Mouse (Mus musculus) small intestine, adult 2 months (tissue): ENCODE data around the gene 9130409I23Rik. TPM values are rescaled to one million over a fixed set of nuclear protein-coding genes. Genes with fewer than 3 reads are reported as not detected.

Experiments used
- H3K27ac ChIP-seq: fragments of 200-500 bp; 2 replicates; pipeline ENCODE4 v1.5.1; 2012; ENCODE audit warnings: low read depth, low read length, control low read depth, inconsistent platforms; ENCODE audit not compliant: insufficient read depth
- H3K27me3 ChIP-seq: fragments of 200-500 bp; 2 replicates; pipeline ENCODE4 v1.6.1; 2012; ENCODE audit warnings: mild to moderate bottlenecking, moderate library complexity, low read length, inconsistent platforms; ENCODE audit not compliant: control insufficient read depth, insufficient read depth
- H3K36me3 ChIP-seq: fragments of 200-500 bp; 2 replicates; pipeline ENCODE4 v1.6.1; 2012; ENCODE audit warnings: mild to moderate bottlenecking, low read length, control low read depth, inconsistent platforms; ENCODE audit not compliant: control insufficient read depth, insufficient read depth
- H3K4me1 ChIP-seq: fragments of 200-500 bp; 2 replicates; pipeline ENCODE4 v1.6.1; 2012; ENCODE audit warnings: low read length, inconsistent platforms, mixed read lengths; ENCODE audit not compliant: control insufficient read depth, insufficient read depth, insufficient read length
- H3K4me3 ChIP-seq: fragments of 200-500 bp; 2 replicates; pipeline ENCODE4 v1.5.1; 2012; ENCODE audit warnings: low read depth, mild to moderate bottlenecking, control low read depth, inconsistent platforms, low read length, moderate library complexity
- CTCF ChIP-seq: fragments of 200-500 bp; IDR thresholded peaks from 2 replicates; pipeline ENCODE4 v1.5.1; 2012; ENCODE audit warnings: low read depth, mild to moderate bottlenecking, control low read depth, inconsistent platforms, low read length, moderate library complexity, mixed read lengths; ENCODE audit not compliant: insufficient replicate concordance, insufficient read length; ENCODE audit errors: extremely low read depth
- POLR2A ChIP-seq: fragments of 200-500 bp; IDR thresholded peaks from 2 replicates; pipeline ENCODE4 v1.6.1; 2012; ENCODE audit warnings: low read depth, mild to moderate bottlenecking, control low read depth, inconsistent platforms, low read length, moderate library complexity
- WGBS: fragments of 180-500 bp; shearing (Covaris S2); methylation state at CpG from one replicate; pipeline ENCODE4 v1.1.7; 2018; 5-methylcytosine and 5-hydroxymethylcytosine counted together
- polyA plus RNA-seq: library from polyadenylated mRNA; depleted of rRNA; stranded (reverse); fragments of >200 nt; gene quantifications from 2 replicates; pipeline ENCODE4 v1.2.3, GENCODE M21; 2012

The 9130409I23Rik gene
- polyA plus RNA-seq, 1 experiment, result not detected

DNA sequence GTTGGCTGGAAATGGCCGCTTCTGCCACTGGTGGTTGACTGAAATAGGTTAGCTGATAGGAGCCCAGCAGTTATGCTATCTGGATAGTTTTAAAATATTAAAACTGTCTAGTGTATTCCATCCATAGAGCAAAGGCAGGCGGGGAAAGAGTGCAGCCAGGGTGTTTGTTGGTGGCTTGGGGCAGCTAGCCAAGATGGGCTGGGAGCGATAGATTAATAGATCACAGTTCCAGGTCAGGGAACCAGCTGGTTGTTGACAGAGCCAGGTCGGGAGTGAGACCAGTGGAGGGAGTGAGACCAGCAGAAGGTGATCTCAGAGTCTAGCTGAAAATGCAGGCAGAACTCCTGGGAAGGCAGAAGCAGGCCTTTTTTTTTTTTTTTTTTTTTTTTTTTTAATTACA lies 13.4 kb upstream of the 9130409I23Rik start:
- no peaks in the 10 kb centered on the region for H3K36me3 ChIP-seq
- no peaks in the 10 kb centered on the region for H3K27me3 ChIP-seq
- H3K4me1 ChIP-seq, result peaks cover 5% of the 10 kb centered on the region; the same call in 1 of the 2 replicates
- no peak overlapping the region for H3K27ac ChIP-seq
- TF ChIP-seq CTCF, result no peak
- TF ChIP-seq POLR2A, result no peak
- no peak overlapping the region for H3K4me3 ChIP-seq
- 27% methylated on average over 4 of the region's 4 CpGs for WGBS

GRCm38 (mm10) chr1:181039652-181040051 lies 11.4 kb upstream of the 9130409I23Rik start:
- TF ChIP-seq POLR2A (no peak), CTCF (peak; percentile 55; the same call in 1 of the 2 replicates)
- 7% methylated on average over 4 of the region's 4 CpGs for WGBS

DNA sequence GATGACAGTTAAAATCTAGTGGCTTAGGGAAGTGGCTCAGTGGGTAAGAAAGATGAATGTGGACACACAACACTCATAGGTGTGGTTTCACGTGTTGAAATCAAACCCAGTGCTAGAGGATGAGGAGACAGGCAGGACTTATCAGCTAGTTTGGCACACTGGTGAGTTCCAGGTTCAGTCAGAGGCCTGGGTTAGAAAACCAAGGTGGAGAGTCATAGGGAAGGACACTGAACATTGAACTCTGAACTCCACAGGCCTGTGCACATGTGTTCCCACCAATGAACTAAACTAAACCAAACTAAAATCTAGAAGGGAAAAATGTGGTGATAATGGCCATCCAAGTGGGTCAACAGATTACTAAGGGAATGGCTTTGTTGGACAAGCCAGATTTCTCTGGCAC lies 3.5 kb upstream of the 9130409I23Rik start:
- H3K27me3 ChIP-seq, result no peaks in the 10 kb centered on the region
- no peak overlapping the region for H3K27ac ChIP-seq
- peaks cover 3% of the 10 kb centered on the region; the same call in 1 of the 2 replicates for H3K4me1 ChIP-seq
- TF ChIP-seq POLR2A, result no peak
- no peak for TF ChIP-seq CTCF
- no peak overlapping the region for H3K4me3 ChIP-seq
- WGBS, result 28% methylated on average over 1 of the region's 1 CpGs
- H3K36me3 ChIP-seq, result no peaks in the 10 kb centered on the region

More at GRCm38 (mm10) chr1:181039652-181040051, 11.4 kb upstream of the 9130409I23Rik start:
- no peaks in the 10 kb centered on the region for H3K27me3 ChIP-seq
- H3K27ac ChIP-seq, result no peak overlapping the region
- no peaks in the 10 kb centered on the region for H3K36me3 ChIP-seq
- peaks cover 5% of the 10 kb centered on the region; the same call in 1 of the 2 replicates for H3K4me1 ChIP-seq
- no peak overlapping the region for H3K4me3 ChIP-seq

GRCm38 (mm10) chr1:181049328-181049842 lies 1.7 kb upstream of the 9130409I23Rik start:
- no peak overlapping the region for H3K27ac ChIP-seq
- H3K36me3 ChIP-seq, result no peaks in the 10 kb centered on the region
- H3K4me3 ChIP-seq, result no peak overlapping the region
- TF ChIP-seq CTCF (no peak), POLR2A (no peak)
- H3K4me1 ChIP-seq, result peaks cover 3% of the 10 kb centered on the region; the same call in 1 of the 2 replicates
- no peaks in the 10 kb centered on the region for H3K27me3 ChIP-seq

GRCm38 (mm10) chr1:181052898-181053297 lies 1.9 kb downstream of the 9130409I23Rik start:
- no peaks in the 10 kb centered on the region for H3K27me3 ChIP-seq
- H3K4me3 ChIP-seq, result no peak overlapping the region
- H3K27ac ChIP-seq, result no peak overlapping the region
- no peaks in the 10 kb centered on the region for H3K4me1 ChIP-seq
- H3K36me3 ChIP-seq, result no peaks in the 10 kb centered on the region
- TF ChIP-seq POLR2A, result no peak
- TF ChIP-seq CTCF, result no peak
- 66% methylated on average over 4 of the region's 4 CpGs for WGBS

GRCm38 (mm10) chr1:181061784-181062485 lies 10.9 kb downstream of the 9130409I23Rik start:
- Histone ChIP-seq H3K36me3 (no peaks in the 10 kb centered on the region), H3K4me3 (no peak overlapping the region), H3K27me3 (no peaks in the 10 kb centered on the region), H3K4me1 (peaks cover 4% of the 10 kb centered on the region; the same call in 1 of the 2 replicates), H3K27ac (peak overlapping the region; percentile 57)
- TF ChIP-seq CTCF (no peak), POLR2A (no peak)
- WGBS, result 45% methylated on average over 3 of the region's 3 CpGs

- Histone ChIP-seq H3K4me3 (no peak overlapping the region), H3K27me3 (peaks cover 4% of the 10 kb centered on the region; the same call in 1 of the 2 replicates), H3K4me1 (peaks cover 4% of the 10 kb centered on the region; the same call in 1 of the 2 replicates), H3K27ac (no peak overlapping the region), H3K36me3 (no peaks in the 10 kb centered on the region)
- TF ChIP-seq CTCF (no peak), POLR2A (no peak)
- WGBS, result 71% methylated on average over 2 of the region's 2 CpGs
Observed at GRCm38 (mm10) chr1:181063991-181064390, 13.0 kb downstream of the 9130409I23Rik start.

- H3K4me1 ChIP-seq, result peaks cover 4% of the 10 kb centered on the region; the same call in 1 of the 2 replicates
- H3K4me3 ChIP-seq, result no peak overlapping the region
- TF ChIP-seq CTCF (no peak), POLR2A (no peak)
- peaks cover 4% of the 10 kb centered on the region; the same call in 1 of the 2 replicates for H3K27me3 ChIP-seq
- 54% methylated on average over 6 of the region's 6 CpGs for WGBS
- no peaks in the 10 kb centered on the region for H3K36me3 ChIP-seq
- no peak overlapping the region for H3K27ac ChIP-seq
Observed at GRCm38 (mm10) chr1:181064648-181065047, 13.6 kb downstream of the 9130409I23Rik start.
